Mouse (Mus musculus) CH12.LX (cell line): ENCODE measurements around the gene Blvrb. TPM values are rescaled to one million over a fixed set of nuclear protein-coding genes. Genes with fewer than 3 reads are reported as not detected.

Experiments
- DNase-seq: peaks from one replicate; pipeline ENCODE4 v3.0.0-alpha.2; 2013; ENCODE audit errors: extremely low read depth
- H3K27ac ChIP-seq: 2 replicates; pipeline ENCODE4 v1.5.1; 2012; ENCODE audit warnings: low read depth, mild to moderate bottlenecking, control low read depth, moderate library complexity; ENCODE audit not compliant: insufficient read depth
- H3K27me3 ChIP-seq: replicated peaks from 2 replicates; pipeline ENCODE3; 2012; ENCODE audit warnings: inconsistent platforms
- H3K36me3 ChIP-seq, 2 experiments: replicated peaks in 1 of 2; 2 replicates each; pipeline versions ENCODE3 to v1.6.1; 2012; ENCODE audit warnings: inconsistent platforms in 1 of 2, low read length in 1 of 2, mild to moderate bottlenecking in 1 of 2, mixed read lengths in 1 of 2, moderate library complexity in 1 of 2; ENCODE audit not compliant: control insufficient read depth in 1 of 2, insufficient read depth in 1 of 2
- H3K4me1 ChIP-seq, 2 experiments: 2 replicates each; pipeline ENCODE4 v1.6.1; 2012; ENCODE audit warnings: inconsistent platforms in 1 of 2, moderate library complexity in 1 of 2; ENCODE audit not compliant: insufficient read depth in 2 of 2, control insufficient read depth in 1 of 2
- H3K4me2 ChIP-seq: 2 replicates; pipeline ENCODE4 v1.6.1; 2012; ENCODE audit warnings: low read depth, mild to moderate bottlenecking, control low read depth; ENCODE audit not compliant: poor library complexity, insufficient read depth, severe bottlenecking
- H3K4me3 ChIP-seq, 3 experiments: fragments of 150-350 bp in 1 of 3; sonication (generic) in 1 of 3; replicated peaks in 1 of 3; 2 replicates each; pipeline versions ENCODE3 to v1.5.1; 2011 to 2012; ENCODE audit warnings: low read depth in 2 of 3, low read length in 2 of 3, mild to moderate bottlenecking in 2 of 3, moderate library complexity in 2 of 3, control low read depth in 1 of 3, improper control_type of control experiment in 1 of 3, inconsistent platforms in 1 of 3, mixed read lengths in 1 of 3; ENCODE audit not compliant: poor library complexity in 1 of 3
- H3K79me2 ChIP-seq: replicated peaks from 2 replicates; pipeline ENCODE4 v1.6.1; 2012; ENCODE audit warnings: mild to moderate bottlenecking, moderate library complexity; ENCODE audit not compliant: control insufficient read depth, poor library complexity, insufficient read depth, severe bottlenecking; ENCODE audit errors: extremely low read depth
- H3K9ac ChIP-seq: 2 replicates; pipeline ENCODE4 v1.6.1; 2012; ENCODE audit warnings: low read depth, mild to moderate bottlenecking, control low read depth, moderate library complexity; ENCODE audit not compliant: insufficient read depth
- H3K9me3 ChIP-seq: replicated peaks from 2 replicates; pipeline ENCODE3; 2012; ENCODE audit warnings: low read length, inconsistent platforms, mixed read lengths
- BHLHE40 ChIP-seq: IDR thresholded peaks from 2 replicates; pipeline ENCODE4 v1.6.1; 2011; ENCODE audit warnings: mild to moderate bottlenecking, low read depth, low read length, improper control_type of control experiment
- CHD1 ChIP-seq: IDR thresholded peaks from 2 replicates; pipeline ENCODE4 v1.6.1; 2012; ENCODE audit warnings: low read depth, low read length, improper control_type of control experiment, inconsistent platforms
- ETS1 ChIP-seq: conservative IDR thresholded peaks from 2 replicates; pipeline ENCODE4 v1.6.1; 2012; ENCODE audit warnings: low read depth, mild to moderate bottlenecking, inconsistent platforms, low read length, improper control_type of control experiment, moderate library complexity
- NRF1 ChIP-seq: IDR thresholded peaks from 2 replicates; pipeline ENCODE4 v1.6.1; 2014; ENCODE audit warnings: low read depth, mild to moderate bottlenecking, inconsistent platforms, low read length, improper control_type of control experiment, moderate library complexity
- POLR2A ChIP-seq: IDR thresholded peaks from 2 replicates; pipeline ENCODE4 v1.6.1; 2011; ENCODE audit warnings: low read depth, mild to moderate bottlenecking, improper control_type of control experiment, low read length
- POLR2AphosphoS2 ChIP-seq: IDR thresholded peaks from 2 replicates; pipeline ENCODE4 v1.6.1; 2011; ENCODE audit warnings: low read depth, low read length, improper control_type of control experiment
- RAD21 ChIP-seq: IDR thresholded peaks from 2 replicates; pipeline ENCODE4 v1.6.1; 2011; ENCODE audit warnings: low read depth, mild to moderate bottlenecking, low read length, improper control_type of control experiment, moderate library complexity
- SMC3 ChIP-seq: IDR thresholded peaks from 2 replicates; pipeline ENCODE4 v1.6.1; 2011; ENCODE audit warnings: low read depth, low read length, improper control_type of control experiment
- TCF12 ChIP-seq: IDR thresholded peaks from 2 replicates; pipeline ENCODE4 v1.6.1; 2014; ENCODE audit warnings: low read depth, mild to moderate bottlenecking, inconsistent platforms, low read length, improper control_type of control experiment
- USF2 ChIP-seq: conservative IDR thresholded peaks from 2 replicates; pipeline ENCODE4 v1.6.1; 2011; ENCODE audit warnings: low read depth, low read length, improper control_type of control experiment
- ZC3H11A ChIP-seq: IDR thresholded peaks from 2 replicates; pipeline ENCODE4 v1.6.1; 2012; ENCODE audit warnings: low read depth, mild to moderate bottlenecking, inconsistent platforms, low read length, improper control_type of control experiment
- ZKSCAN1 ChIP-seq: IDR thresholded peaks from 2 replicates; pipeline ENCODE4 v1.6.1; 2012; ENCODE audit warnings: low read depth, inconsistent platforms, low read length, improper control_type of control experiment, borderline replicate concordance
- ZMIZ1 ChIP-seq: IDR thresholded peaks from 2 replicates; pipeline ENCODE4 v1.6.1; 2012; ENCODE audit warnings: low read depth, mild to moderate bottlenecking, inconsistent platforms, low read length, improper control_type of control experiment
- ZNF384 ChIP-seq: IDR thresholded peaks from 2 replicates; pipeline ENCODE4 v1.6.1; 2012; ENCODE audit warnings: low read depth, low read length, improper control_type of control experiment, inconsistent platforms
- dilution Hi-C: fragments of 300-500 bp; cut with MboI; formaldehyde crosslinking; loops from 2 replicates; pipeline ENCODE4 v1.14.3; 2020; ENCODE audit warnings: low sequenced_read_pairs; ENCODE audit not compliant: extremely low pct_unique_long_range_greater_than_20kb, extremely low pct_ligation_motif_present
- in situ Hi-C: fragments of 300-500 bp; cut with MboI; formaldehyde crosslinking; loops from 3 replicates; pipeline ENCODE4 v1.14.3; 2019; ENCODE audit warnings: low sequenced_read_pairs, low pct_ligation_motif_present, low pct_unique_long_range_greater_than_20kb, mixed read lengths
- polyA plus RNA-seq: library from polyadenylated mRNA; unstranded; fragments of >175 nt; gene quantifications from 2 replicates; pipeline ENCODE4 v1.2.1, GENCODE M21; 2012; ENCODE audit warnings: low read depth; ENCODE audit not compliant: insufficient read length
- total RNA-seq, 2 experiments: library from RNA; depleted of rRNA; stranded (reverse); fragments of 300-350 nt in 1 of 2; fragments of >200 nt in 1 of 2; gene quantifications; 2 replicates each; pipeline ENCODE4 v1.2.3; 2012 to 2014

The Blvrb gene
- total and polyA plus RNA-seq, 3 experiments: 4.3 to 9.4 (median 7.6) TPM

GRCm38 (mm10) chr7:27487740-27488268 is 40.0 kb downstream of the Blvrb start:
- no peak for DNase-seq
- Histone ChIP-seq H3K9ac (peak overlapping the region; percentile 76), H3K36me3 (peaks cover 0 to 10% of the 10 kb centered on the region in 2 experiments), H3K79me2 (no peaks in the 10 kb centered on the region), H3K27ac (no peak overlapping the region), H3K4me3 (peak overlapping the region; percentile 59 to 78 (median 69)), H3K27me3 (no peaks in the 10 kb centered on the region), H3K4me2 (peak overlapping the region; percentile 87), H3K9me3 (no peaks in the 10 kb centered on the region), H3K4me1 (peaks cover 5 to 40% of the 10 kb centered on the region in 2 experiments)
- dilution Hi-C loops: no loop called here
- in situ Hi-C loops: no loop called here
- TF ChIP-seq NRF1 (peak; percentile 59), ZMIZ1 (no peak), ZNF384 (peak; percentile 79)

- no peak overlapping the region for H3K4me2 ChIP-seq
- H3K27me3 ChIP-seq: no peaks in the 10 kb centered on the region
- DNase-seq: no peak
- H3K4me3 ChIP-seq: no peak overlapping the region
- no peak for TF ChIP-seq ZKSCAN1
- no peak for TF ChIP-seq USF2
- no peak for TF ChIP-seq RAD21
- TF ChIP-seq BHLHE40: no peak
- no peak for TF ChIP-seq ETS1
- TF ChIP-seq CHD1: no peak
- no peak for TF ChIP-seq SMC3
- TF ChIP-seq ZC3H11A: no peak
- no peak for TF ChIP-seq TCF12
- no peak for TF ChIP-seq POLR2A
- TF ChIP-seq POLR2AphosphoS2: no peak
- in situ Hi-C loops: no loop called here
- peaks cover 3 to 37% of the 10 kb centered on the region in 2 experiments for H3K4me1 ChIP-seq
- dilution Hi-C loops: no loop called here
- peaks cover 0 to 10% of the 10 kb centered on the region in 2 experiments for H3K36me3 ChIP-seq
- H3K27ac ChIP-seq: no peak overlapping the region
- H3K9me3 ChIP-seq: no peaks in the 10 kb centered on the region
- H3K9ac ChIP-seq: no peak overlapping the region
- no peaks in the 10 kb centered on the region for H3K79me2 ChIP-seq
Observed at GRCm38 (mm10) chr7:27489270-27489869, 41.6 kb downstream of the Blvrb start.
